Mouse (Mus musculus): ENCODE measurements around the gene Spc25. TPM values are rescaled to one million over a fixed set of nuclear protein-coding genes. Genes with fewer than 3 reads are reported as not detected.

Spc25 gene
- polyA plus RNA-seq (2017; shearing (Covaris generic)): 5.9 TPM

GRCm38 (mm10) chr2:69205791-69206351, at the start of gene Spc25:
Gene Spc25 (minus strand): TSS chr2:69206194.

DNA sequence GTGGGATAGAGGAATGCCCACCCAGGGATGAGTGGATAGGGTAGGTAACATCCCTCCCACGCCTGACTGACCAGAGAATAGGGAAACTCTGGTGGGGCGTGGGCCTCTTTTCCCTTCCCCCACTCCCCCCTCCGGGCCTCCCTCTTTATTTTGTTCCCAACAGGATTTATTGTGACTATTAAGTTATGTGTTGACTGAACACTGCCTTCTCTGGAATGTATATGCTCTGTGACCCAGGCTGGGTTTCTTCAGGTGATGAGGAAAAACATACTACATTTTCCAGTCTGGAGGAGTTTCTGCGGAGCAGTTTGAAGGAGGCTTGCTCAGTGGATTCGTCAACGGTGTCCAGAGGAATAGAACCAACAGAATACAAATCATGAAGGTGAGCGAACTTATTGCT, 4.8 kb upstream of the Spc25 start, which contains the start of gene G6pc2:
Gene G6pc2 (plus strand): TSS at position 301 of the 400 bp plus-strand sequence.

Other genes with a start within 250 kb of the Spc25 start
- 0.31 TPM for gene Nostrin, start 70.4 kb downstream of the Spc25 start, polyA plus RNA-seq (2017; shearing (Covaris generic))
- gene G6pc2, start 4.9 kb upstream of the Spc25 start, polyA plus RNA-seq (2017; shearing (Covaris generic)): not detected
- 0.57 TPM for gene Abcb11, start 136.4 kb upstream of the Spc25 start, polyA plus RNA-seq (2017; shearing (Covaris generic))
- gene Dhrs9, start 174.3 kb upstream of the Spc25 start, polyA plus RNA-seq (2017; shearing (Covaris generic)): 0.05 TPM